Mouse (Mus musculus) liver, embryonic 16.5 days (tissue): ENCODE measurements around the gene Rela. TPM values are rescaled to one million over a fixed set of nuclear protein-coding genes. Genes with fewer than 3 reads are reported as not detected.

Experiments used
- ATAC-seq: fragments of 200-750 bp; cut with Nextera tagmentation; 2 replicates; pipeline ENCODE4 v1.8.0; 2017; ENCODE audit warnings: low read depth, mild to moderate bottlenecking, moderate number of reproducible peaks, moderate library complexity
- H3K27ac ChIP-seq: fragments of 300-500 bp; sonication (generic); 2 replicates; pipeline ENCODE4 v1.5.1; 2014; ENCODE audit warnings: mild to moderate bottlenecking, low read length
- H3K27me3 ChIP-seq: fragments of 300-500 bp; sonication (generic); 2 replicates; pipeline ENCODE4 v1.6.1; 2014; ENCODE audit warnings: low read depth, low read length, mixed read lengths; ENCODE audit not compliant: control insufficient read depth, insufficient read depth
- H3K36me3 ChIP-seq: fragments of 300-500 bp; sonication (generic); 2 replicates; pipeline ENCODE4 v1.6.1; 2014; ENCODE audit warnings: mild to moderate bottlenecking; ENCODE audit not compliant: control insufficient read depth, insufficient read depth
- H3K4me1 ChIP-seq: fragments of 300-500 bp; sonication (generic); 2 replicates; pipeline ENCODE4 v1.6.1; 2014; ENCODE audit warnings: low read depth, low read length, mixed read lengths; ENCODE audit not compliant: control insufficient read depth
- H3K4me2 ChIP-seq: fragments of 300-500 bp; sonication (generic); 2 replicates; pipeline ENCODE4 v1.6.1; 2014; ENCODE audit warnings: low read depth, low read length, mixed read lengths
- H3K4me3 ChIP-seq: fragments of 300-500 bp; sonication (generic); 2 replicates; pipeline ENCODE4 v1.5.1; 2014; ENCODE audit warnings: low read depth, mild to moderate bottlenecking, low read length
- H3K9ac ChIP-seq: fragments of 300-500 bp; sonication (generic); 2 replicates; pipeline ENCODE4 v1.6.1; 2014; ENCODE audit warnings: low read depth, low read length
- H3K9me3 ChIP-seq: fragments of 300-500 bp; sonication (generic); replicated peaks from 2 replicates; pipeline ENCODE4 v1.6.1; 2016; ENCODE audit warnings: low read length; ENCODE audit not compliant: control insufficient read depth
- WGBS: fragments of 180-500 bp; shearing (Covaris S2); extraction: QIAGEN DNeasy Blood & Tissue Kit; methylation state at CpG from one replicate; pipeline ENCODE4 v1.1.7; 2014; ENCODE audit not compliant: insufficient replicate concordance; 5-methylcytosine and 5-hydroxymethylcytosine counted together
- polyA plus RNA-seq: library from polyadenylated mRNA; unstranded; fragments of >200 nt; fragmentation: Nextera tagmentation; extraction: Ambion mirVana; gene quantifications from 2 replicates; pipeline ENCODE4 v1.2.1, GENCODE M21; 2015

Gene Rela
- 21.6 and 23.6 TPM in 2 replicates for polyA plus RNA-seq

DNA sequence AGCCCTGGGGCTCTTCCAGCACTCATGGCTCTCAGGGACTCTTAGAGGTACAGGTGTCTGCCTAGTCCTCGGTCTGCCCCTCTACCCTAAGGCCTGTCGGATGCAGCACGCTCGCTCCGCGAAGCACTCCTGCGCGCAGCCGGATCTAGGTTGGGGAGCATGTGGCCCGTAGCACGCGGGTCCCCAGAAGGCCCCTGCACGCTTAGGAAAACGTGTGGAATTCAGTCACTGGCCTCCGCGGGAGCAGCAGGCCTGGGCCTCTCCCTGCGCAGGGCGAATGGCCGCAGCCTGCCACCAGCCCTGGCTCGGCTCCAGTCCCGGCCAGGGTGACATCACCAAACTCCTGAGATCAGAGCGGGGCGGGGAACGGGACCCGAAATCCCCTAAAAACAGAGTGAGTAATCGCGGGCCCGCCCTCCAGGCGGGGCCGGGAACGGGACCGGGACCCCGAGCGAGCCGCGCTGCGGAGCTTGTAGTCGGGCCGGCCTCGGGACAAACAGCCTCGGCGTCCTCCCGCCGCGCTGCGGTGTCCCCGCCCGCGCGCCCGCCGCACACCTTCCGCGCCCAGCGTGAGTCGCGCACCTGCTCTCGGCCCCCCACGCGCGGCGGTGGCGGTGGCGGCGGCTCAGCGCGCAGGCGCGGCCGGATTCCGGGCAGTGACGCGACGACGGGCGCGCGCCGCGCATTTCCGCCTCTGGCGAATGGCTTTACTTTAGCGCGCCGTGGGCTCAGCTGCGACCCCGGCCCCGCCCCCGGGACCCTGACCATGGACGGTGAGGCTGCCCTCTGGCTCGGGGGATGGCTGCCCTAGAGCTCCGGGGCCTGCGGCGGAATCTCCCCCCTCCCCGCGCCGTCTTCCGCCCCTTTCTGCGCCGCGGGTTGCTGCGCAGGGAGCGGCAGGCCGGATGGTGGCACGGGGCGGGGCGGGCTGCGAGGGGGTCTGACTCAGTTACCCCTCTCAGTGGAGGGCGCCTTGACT is at the start of gene Rela:
Gene Rela (plus strand): TSS at position 415 of the 979 bp plus-strand sequence.
- Histone ChIP-seq H3K4me2 (peak within 1 kb of the TSS; percentile 96), H3K4me3 (peak within 1 kb of the TSS; percentile 92), H3K27ac (peak within 1 kb of the TSS; percentile 87), H3K36me3 (peaks cover 25% of the 10 kb centered on the region), H3K9ac (peak within 1 kb of the TSS; percentile 94), H3K27me3 (no peaks in the 10 kb centered on the region), H3K9me3 (no peaks in the 10 kb centered on the region), H3K4me1 (peaks cover 29% of the 10 kb centered on the region)
- peak; percentile 87 for ATAC-seq
- WGBS = under 1% methylated on average over 103 of the region's 109 CpGs

DNA sequence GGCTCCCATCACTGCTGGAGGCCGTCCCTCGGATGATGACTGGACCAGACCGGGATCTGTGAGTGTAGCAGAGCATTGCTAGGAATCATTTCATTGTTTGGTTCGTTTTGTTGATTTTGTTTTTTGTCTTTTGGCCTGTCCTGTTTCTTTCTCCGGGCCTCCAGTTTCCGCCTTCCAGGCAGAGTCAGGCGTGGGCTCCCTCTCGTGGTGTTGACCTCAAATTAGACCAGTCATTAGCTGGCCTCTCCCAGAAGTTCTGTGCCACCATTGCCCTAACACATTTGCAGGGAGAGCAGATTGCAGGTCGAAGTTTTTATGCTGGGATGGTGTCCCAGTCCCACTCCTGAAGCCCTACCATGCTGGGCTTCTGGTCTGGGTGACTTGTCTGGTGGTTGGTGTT is 48.1 kb upstream of the Rela start:
- WGBS = 62% methylated on average over 9 of the region's 9 CpGs
- Histone ChIP-seq H3K4me3 (no peak overlapping the region), H3K27ac (no peak overlapping the region), H3K4me2 (no peak overlapping the region), H3K27me3 (0 out of 2 replicates have a peak, but pooled peaks cover 2% of the 10 kb centered on the region), H3K9me3 (no peaks in the 10 kb centered on the region), H3K4me1 (no peaks in the 10 kb centered on the region), H3K9ac (no peak overlapping the region), H3K36me3 (no peaks in the 10 kb centered on the region)
- no peak for ATAC-seq

DNA sequence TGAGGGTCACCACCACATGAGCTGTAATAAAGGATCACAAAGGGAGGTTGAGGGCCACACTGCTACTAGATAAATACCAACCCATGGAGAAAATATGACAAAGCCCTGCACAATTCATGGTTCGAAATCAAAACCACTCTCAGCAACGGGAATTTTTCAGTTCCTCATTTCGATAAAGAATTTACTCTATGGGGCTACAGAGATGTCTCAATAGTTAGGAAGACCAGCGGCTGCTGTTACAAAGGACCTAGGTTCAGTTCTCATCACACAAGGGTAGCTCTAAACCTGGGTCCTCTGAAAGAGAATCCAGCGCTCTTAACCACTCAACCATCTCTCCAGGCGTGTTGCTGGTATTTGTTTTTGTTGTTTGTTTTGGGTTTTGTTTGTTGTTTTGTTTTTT is 45.4 kb upstream of the Rela start:
- Histone ChIP-seq H3K9ac (no peak overlapping the region), H3K36me3 (no peaks in the 10 kb centered on the region), H3K27me3 (no peaks in the 10 kb centered on the region), H3K9me3 (no peaks in the 10 kb centered on the region), H3K27ac (no peak overlapping the region), H3K4me1 (no peaks in the 10 kb centered on the region), H3K4me2 (no peak overlapping the region), H3K4me3 (no peak overlapping the region)
- no peak for ATAC-seq
- WGBS = 62% methylated on average over 6 of the region's 6 CpGs

DNA sequence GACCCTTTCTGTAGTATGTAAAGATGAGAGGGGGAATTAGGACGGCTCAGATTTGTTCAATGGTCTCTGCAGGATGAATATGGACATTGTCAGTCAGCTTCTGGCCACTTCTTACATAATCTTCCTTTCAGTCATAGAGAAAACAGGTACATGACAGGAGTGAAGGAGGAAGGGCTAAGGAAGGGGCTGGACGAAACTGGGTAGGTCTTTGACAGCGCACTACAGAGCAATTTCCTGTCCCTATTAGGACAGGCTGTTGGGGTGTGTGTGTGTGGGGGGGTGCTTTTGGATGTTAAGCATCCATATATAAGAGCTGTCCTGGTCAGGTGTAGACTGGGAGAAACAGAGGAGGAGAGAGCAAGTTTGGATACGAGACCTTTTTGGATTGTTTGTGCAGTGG is 38.1 kb upstream of the Rela start:
- Histone ChIP-seq H3K36me3 (peaks cover 4% of the 10 kb centered on the region), H3K4me2 (no peak overlapping the region), H3K4me3 (no peak overlapping the region), H3K9me3 (no peaks in the 10 kb centered on the region), H3K27me3 (no peaks in the 10 kb centered on the region), H3K27ac (no peak overlapping the region; the same call in 1 of the 2 replicates), H3K9ac (no peak overlapping the region), H3K4me1 (peaks cover 14% of the 10 kb centered on the region)
- 53% methylated on average over 4 of the region's 4 CpGs for WGBS
- no peak for ATAC-seq

DNA sequence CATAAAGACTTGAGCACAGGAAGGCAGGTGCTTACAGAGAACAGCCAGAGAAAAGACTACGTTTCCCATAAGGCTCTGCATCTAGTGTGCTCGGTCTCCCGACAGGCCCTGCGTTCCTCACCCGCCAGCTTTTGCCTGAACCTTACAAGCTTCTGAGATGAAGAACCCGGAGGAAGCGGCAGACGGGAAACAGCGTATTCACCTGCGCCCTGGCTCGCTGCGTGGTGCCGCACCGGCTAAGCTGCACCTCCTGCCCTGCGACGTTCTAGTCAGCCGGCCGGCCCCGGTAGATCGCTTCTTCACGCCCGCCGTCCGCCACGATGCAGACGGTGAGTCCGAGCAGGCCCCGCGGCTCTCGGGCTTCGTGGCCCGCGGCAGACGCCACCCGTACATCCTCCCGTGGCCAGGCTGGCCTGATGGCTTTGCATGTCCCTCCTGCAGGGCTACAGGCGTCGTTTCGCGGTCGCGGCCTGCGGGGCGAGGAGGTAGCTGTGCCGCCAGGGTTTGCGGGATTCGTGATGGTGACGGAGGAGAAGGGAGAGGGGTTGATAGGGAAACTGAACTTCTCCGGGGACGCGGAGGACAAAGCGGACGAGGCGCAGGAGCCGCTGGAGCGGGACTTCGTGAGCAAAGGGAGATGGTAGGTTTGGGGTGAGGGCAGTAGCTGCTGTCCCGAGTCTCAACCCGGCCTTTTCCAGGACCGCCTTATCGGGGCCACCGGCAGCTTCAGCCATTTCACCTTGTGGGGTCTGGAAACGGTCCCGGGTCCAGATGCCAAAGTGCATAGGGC is 35.3 kb upstream of the Rela start, which contains the start of gene Rnaseh2c:
Gene Rnaseh2c (plus strand): TSS at position 122 of the 790 bp plus-strand sequence.
- H3K4me3 ChIP-seq = peak within 1 kb of the TSS; percentile 87
- peak within 1 kb of the TSS; percentile 90 for H3K4me2 ChIP-seq
- under 1% methylated on average over 64 of the region's 64 CpGs for WGBS
- no peaks in the 10 kb centered on the region for H3K27me3 ChIP-seq
- peak; percentile 88 for ATAC-seq
- H3K27ac ChIP-seq = peak within 1 kb of the TSS; percentile 82
- peaks cover 16% of the 10 kb centered on the region for H3K36me3 ChIP-seq
- peak within 1 kb of the TSS; percentile 94 for H3K9ac ChIP-seq
- H3K9me3 ChIP-seq = no peaks in the 10 kb centered on the region
- H3K4me1 ChIP-seq = peaks cover 14% of the 10 kb centered on the region

DNA sequence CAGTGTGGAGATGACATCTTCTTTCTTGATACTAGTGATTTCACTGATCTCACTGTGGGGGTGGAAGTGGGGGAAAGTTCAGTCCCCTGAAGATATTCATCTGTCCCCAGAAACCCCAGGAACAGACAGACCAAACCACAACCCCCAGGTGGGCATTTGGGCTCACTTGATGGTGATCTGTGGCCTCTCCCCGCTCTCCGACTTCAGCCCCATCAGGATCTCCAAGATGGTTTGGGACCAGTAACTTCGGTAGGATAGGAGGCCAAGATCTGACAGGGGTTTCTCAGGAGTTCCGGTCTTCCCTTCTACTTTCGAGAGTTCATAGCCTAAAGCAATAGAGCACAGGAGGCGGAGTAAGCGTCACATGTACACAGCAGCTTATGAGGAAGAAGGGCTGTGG is 33.6 kb upstream of the Rela start:
- H3K4me3 ChIP-seq = no peak overlapping the region
- no peak overlapping the region for H3K27ac ChIP-seq
- H3K4me2 ChIP-seq = no peak overlapping the region
- H3K9me3 ChIP-seq = no peaks in the 10 kb centered on the region
- no peak overlapping the region for H3K9ac ChIP-seq
- no peak for ATAC-seq
- H3K4me1 ChIP-seq = peaks cover 15% of the 10 kb centered on the region
- peaks cover 27% of the 10 kb centered on the region for H3K36me3 ChIP-seq
- no peaks in the 10 kb centered on the region for H3K27me3 ChIP-seq
- 84% methylated on average over 7 of the region's 7 CpGs for WGBS

DNA sequence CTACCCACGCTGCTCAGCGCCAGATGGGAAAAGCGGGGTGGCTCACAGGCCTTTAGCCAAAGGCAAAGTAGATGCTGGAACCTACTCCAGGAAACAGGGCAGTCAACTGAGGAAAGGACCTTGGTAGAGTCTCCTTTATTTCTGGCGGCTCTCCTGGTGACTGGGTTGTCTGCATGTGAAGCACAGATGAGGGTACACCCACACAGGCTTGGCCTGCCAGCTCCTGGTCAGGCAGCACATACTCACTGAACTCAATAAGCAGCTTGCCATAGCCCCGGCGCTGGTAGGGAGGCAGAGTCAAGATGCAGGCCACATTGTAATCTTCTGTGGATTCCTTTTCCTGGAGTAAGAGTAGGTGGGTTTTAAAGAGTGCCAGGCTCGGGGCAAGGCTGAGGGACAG is 32.2 kb upstream of the Rela start:
- Histone ChIP-seq H3K4me3 (no peak overlapping the region), H3K27ac (no peak overlapping the region), H3K9me3 (no peaks in the 10 kb centered on the region), H3K36me3 (peaks cover 27% of the 10 kb centered on the region), H3K9ac (no peak overlapping the region), H3K4me2 (no peak overlapping the region), H3K4me1 (peaks cover 24% of the 10 kb centered on the region), H3K27me3 (no peaks in the 10 kb centered on the region)
- ATAC-seq = no peak
- WGBS = 80% methylated on average over 7 of the region's 7 CpGs

DNA sequence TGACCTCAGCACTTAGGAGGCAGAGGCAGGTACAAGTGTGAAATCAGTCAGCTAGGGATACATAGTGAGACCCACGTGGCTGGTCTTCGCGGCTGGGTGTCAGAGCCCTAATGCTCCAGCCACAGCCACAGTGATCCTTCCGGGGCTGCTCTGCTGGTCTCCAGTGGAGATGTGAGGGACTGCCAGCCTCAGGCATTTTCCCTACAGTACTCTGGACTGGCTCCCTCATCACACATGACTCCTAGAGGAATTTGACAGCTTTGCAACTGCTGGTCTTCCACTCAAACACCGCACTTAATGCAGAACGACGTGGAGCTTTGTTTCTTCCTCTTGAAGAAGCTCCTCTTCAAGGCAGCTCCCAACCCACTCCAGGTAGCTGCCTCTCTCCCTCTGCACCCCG is 31.1 kb upstream of the Rela start:
- Histone ChIP-seq H3K9ac (no peak overlapping the region), H3K9me3 (no peaks in the 10 kb centered on the region), H3K4me2 (no peak overlapping the region), H3K27ac (no peak overlapping the region), H3K36me3 (peaks cover 27% of the 10 kb centered on the region), H3K4me1 (peaks cover 32% of the 10 kb centered on the region), H3K27me3 (no peaks in the 10 kb centered on the region), H3K4me3 (no peak overlapping the region)
- no peak for ATAC-seq
- WGBS = 84% methylated on average over 8 of the region's 8 CpGs
